Mouse (Mus musculus) c-Kit-positive CD71-negative TER-119-negative erythroid progenitor cells, embryonic 14.5 days (primary cell): ENCODE measurements around the gene Polr2e.
"Not testable (repeated sequence)": the region's sequence is repeated elsewhere in the genome, so short reads cannot be mapped to it uniquely, and the experiment has no call there.

Experiments used
- DNase-seq: peaks from one replicate; pipeline ENCODE4 v3.0.0-alpha.2; 2013; ENCODE audit warnings: low read depth

Polr2e gene

DNA sequence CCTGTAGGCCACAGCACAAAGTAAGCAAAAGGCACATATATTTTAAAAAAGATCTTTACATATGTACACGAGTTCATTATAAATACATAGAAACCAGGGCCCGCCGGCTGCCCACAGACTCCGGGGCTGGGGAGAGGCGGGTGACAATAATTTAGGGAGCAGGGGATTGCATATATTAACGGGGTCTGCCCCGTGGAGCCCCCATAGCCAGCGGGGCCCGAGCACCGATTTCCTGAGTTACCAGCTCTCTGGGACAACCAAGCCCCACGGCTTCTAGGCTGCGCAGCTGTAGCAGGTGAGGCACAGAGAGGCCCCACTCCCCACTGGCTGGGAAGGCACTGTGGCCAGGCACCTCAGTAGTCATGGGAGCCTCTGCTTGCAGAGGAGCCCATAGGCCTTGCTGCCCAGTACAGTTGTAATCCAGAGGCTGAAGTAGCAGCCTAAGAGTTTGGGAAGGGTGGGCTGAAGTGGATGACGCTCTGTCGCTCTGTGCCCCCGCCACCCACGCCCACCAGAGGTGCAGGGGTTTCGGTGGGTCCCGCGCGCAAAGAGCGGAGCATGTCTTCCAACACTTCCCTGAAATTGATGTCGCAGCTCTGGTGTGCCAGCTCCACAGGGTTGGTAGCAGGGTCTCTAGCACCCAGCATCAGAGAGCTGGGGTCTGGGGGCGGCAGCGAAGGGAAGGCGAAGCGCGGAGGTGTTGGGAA is 17.5 kb upstream of the Polr2e start:
- DNase-seq, result no peak

DNA sequence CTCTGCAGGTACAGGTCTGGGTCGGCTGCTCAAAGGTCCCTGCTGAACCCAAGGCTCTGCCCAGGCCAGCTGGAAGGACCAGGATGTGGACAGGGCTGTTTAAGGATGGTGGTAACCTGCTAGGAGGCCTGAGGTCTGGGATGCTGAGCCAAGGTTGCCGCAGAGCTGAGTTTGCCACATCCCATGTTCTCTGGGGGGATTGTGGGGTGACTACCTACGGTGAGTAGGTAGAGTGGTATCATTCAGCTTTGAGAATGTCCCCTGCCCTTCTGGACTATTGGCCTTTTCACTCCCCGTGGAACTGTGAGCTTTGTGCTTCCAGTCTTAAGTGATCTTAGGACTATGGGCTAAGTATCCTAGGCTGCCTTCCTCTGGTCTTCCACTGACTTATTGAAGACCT is 16.9 kb upstream of the Polr2e start:
- DNase-seq, result no peak

DNA sequence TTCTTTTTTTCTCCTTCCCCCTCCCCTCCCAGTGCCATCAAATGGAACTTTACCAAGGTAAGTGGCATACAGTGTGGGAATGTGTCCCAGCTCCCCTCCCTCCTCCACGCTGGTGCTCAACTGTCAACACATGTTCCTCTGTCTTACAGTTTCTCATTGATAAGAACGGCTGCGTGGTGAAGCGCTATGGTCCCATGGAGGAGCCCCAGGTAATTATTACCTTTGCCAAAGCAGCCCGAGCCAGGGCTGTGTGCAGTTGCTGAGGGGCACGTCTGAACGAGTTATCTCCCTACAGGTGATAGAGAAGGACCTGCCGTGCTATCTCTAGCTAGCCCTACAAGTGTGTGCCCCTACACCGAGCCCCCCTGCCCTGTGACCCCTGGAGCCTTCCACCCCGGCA is 16.3 kb upstream of the Polr2e start:
- DNase-seq, result no peak

DNA sequence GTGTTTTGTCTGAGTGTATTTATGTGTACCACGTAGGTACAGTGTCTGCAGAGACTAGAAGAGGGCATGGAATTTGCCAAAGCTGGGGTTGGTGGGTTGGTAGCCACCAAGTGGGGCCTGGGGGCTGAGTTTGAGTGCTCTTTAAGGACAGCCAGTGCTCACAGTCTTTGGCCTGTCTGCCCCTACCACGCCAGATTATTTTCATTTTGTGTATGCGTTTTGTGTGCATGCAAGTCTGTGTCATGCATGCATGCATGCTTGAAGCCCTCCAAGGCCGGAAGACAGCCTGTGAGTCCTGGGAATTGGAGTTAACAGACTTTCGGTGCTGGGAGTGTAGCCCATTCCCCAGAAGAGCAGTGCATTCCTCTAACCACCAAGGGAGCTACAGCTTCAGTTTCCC is 15.8 kb upstream of the Polr2e start:
- no peak for DNase-seq

DNA sequence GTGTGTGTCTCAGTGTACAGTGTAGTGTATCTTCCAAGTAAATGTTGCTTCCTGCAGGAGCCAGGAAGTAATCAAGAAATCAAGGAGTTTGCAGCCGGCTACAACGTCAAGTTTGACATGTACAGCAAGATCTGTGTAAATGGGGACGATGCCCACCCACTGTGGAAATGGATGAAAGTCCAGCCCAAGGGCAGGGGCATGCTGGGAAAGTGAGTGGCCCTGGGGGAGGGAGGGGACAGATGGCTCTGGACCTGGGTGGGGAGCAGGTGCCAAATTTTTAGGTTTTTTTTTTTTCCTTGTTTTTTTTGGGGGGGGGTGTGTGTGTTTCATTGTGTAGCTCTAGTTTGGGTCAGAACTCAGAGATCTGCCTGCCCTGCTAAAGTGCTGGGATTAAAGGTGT is 15.3 kb upstream of the Polr2e start:
- DNase-seq, result not testable (repeated sequence)

DNA sequence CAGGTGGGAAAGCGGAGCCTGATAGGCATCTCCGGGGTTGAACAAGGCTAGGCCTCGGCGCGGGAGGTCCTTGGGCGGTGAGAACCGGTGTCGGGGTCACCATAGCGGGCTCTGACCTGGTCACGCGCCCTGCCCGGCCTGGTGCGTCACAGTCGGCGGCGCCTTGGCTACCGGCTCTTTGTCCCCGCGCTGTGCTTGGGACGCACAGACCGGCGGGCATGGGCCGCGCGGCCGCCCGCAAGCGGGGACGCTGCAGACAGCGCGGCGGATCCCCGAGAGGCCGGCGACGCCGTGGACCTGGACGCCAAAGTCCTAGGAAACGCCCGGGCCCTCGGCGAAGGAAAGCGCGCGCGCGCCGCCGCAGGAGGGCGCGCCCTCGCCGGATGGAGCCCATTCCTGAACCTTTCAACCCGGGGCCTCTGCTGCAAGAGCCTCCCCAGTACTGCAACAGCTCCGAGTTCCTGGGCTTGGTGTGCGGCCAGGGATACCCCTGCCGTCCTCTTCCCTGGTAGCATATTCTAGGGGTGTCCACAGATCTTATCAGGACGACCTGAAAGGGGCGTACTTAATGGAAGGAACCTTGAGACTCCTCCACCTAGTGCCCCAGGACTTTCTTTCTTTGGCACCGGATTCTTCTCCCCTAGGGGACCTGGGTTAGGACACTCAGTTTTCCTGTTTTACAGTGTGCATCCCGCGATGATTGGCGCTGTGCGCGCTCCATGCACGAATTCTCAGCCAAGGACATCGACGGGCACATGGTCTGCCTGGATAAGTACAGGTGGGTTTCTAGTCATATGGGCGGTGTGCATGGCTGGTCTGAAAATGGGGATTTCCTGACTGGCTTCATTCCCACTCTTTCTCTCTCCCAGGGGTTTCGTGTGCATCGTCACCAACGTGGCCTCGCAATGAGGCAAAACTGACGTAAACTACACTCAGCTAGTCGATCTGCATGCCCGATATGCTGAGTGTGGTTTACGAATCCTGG is 14.5 kb upstream of the Polr2e start:
- DNase-seq, result no peak

DNA sequence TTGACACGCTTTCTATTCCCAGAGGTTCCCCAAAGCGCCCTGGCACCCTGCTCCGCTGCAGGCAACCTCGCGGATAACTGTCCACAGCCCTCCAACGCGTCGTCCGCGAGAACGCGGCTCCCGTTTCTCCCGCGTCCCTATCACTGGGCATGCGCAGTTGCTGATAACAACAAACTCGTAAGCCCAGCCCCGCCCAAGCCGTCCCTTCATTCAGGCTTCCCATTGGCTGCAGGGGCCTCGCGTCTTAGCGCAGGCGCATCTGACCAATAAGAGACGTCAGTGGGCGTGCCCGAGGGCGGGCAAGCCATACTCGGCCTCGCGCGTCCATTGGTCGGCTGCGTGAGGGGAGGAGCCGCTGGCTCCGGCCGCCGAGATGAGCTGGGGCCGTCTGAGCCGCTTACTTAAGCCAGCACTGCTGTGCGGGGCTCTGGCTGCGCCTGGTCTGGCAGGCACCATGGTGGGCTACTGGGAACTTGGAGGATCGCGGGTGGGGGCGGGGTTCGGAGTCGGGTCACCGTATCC is 13.7 kb upstream of the Polr2e start:
- peak; percentile 100 for DNase-seq

DNA sequence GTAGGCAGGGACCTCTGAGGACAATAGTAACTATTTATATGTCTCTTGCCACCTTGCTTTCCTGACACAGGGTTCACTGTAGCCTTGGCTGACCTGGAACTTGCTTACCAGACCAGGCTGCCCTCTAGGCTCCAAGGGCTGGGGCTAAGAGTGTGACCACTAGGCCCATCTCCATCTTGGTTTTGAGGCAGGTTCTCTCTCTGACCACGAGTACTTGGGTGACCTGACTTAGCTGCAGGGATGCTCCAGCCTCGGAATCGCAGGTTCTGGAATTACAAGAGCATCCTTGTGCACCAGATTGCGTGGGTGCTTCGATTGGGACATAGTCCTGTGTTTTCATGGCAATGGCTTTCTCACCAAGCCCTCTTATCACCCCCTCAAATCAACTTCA is 12.8 kb upstream of the Polr2e start:
- no peak for DNase-seq

DNA sequence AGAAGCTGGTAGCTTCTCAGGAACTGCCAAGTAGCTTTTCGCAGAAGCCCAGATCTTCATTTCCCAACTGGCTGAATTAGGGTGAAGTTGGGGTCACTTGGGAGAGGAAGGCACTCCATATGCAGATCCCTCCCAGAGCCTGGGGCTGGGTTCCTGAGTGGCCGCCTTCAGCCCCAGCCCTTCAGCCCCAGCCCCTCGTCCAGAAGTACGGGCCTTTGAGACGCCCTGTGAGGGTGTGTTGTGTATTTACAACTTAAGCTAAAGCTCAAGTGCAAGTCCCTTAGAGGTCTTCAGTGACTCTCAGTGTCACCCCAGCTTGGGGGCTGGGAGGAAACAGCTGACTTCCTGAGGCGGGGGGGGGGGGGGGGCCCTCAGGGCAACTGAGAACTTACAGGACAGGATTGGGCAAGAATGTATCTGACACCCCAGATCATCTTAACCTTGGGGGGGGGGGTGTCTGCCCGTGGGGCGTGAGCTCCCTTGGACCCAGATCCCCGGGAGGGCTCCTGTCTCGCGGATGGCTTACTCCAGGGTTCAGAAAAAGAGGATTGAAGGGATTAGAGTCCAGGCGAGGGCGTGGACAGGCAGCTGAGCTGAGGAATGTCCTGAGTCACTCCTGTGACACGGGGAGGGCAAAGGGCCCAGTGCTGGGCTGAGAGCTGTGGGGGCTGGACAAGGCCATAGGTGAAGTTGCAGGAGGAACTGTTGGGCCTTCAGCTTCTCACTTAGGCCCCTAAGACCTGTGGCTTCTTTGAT is 12.2 kb upstream of the Polr2e start:
- DNase-seq, result no peak

DNA sequence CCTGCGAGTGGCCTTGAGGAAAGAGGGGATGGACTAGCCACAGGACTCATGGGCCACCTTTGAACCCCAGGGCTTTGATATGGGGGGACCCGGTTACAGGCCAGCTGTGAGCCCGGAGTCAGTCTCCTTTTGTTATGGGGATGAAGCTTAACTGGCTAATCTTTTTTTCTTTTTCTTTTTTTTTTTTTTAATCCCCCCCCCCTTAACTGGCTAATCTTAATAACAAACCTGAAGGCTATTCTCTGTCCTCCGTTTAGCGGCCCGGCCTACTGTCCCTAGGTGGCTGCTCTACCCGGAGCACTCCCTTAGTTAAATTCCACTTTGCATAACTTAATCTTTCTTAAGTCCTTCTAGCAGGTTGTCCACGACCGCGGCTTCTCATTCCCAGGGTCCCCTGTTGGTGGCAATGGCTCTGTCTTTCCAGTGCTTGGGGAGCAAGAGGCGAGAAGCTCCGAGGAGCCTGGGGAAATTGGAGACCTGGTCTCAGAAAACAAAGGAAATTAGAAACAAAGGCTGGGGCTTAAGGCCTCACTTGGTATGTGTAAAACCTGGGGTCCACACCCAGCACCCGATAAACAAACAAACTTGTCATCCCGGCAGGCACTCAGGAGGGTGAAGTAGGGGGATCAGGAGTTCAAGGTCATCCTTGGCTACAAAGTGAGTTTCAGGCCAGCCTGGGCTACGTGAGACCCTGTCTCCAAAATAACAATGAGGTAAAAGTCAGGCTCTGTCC is 11.5 kb upstream of the Polr2e start:
- no peak for DNase-seq

DNA sequence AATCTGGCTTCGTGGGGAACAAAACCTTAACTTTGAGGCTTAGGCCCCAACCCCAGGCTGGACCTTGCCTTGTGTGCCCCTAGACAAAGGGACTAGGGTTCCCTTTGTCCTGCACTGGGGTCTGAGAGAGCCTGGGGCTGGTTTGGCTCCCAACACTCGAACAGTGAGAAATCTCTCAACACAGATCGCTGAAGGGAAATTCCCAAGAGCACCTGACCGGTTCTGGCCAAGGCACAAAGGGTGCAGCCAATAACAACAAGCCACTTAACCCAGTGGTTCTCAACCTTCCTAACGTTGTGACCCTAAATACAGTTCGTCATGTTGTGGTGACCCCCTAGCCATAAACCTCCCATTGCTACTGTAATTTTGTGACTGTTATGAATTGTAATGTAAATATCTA is 10.6 kb upstream of the Polr2e start:
- no peak for DNase-seq

DNA sequence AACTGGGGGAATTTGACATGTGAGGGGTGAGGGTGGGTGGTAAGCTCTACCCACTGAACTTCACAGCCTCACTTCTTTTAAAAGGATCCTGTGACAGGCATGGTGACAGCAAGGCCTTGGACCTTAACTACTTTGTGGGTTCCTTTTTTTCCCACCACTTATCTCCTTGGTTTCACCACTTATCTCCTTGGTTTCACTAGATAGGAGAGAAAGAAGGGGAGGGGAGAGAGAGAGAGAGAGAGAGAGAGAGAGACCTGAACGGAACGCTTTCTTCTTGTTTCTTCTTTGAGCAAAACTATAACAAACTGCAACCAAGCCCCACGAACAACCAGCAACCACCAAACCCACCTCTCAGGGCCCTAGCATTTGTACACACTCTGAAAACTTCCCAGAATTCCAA is 9.2 kb upstream of the Polr2e start:
- no peak for DNase-seq

DNA sequence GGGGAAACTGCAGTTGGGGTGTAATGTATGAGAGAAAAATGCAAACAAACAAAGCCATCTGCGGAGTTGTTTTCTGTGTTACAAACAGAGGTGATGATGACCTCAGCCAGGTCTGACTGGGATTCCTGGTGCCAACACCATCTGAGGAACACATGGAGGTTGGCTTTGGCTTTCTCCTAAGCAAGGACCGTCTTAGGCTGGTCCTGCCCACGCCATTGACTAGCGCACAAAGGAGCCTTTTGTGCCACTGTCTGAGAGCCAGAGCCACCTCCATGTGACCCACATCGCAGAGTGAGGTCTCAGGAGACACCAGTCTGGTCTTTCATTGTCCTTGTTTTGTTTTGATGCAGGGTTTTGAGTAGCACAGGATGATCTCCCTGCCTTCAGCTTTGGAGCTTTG is 8.8 kb upstream of the Polr2e start:
- no peak for DNase-seq

DNA sequence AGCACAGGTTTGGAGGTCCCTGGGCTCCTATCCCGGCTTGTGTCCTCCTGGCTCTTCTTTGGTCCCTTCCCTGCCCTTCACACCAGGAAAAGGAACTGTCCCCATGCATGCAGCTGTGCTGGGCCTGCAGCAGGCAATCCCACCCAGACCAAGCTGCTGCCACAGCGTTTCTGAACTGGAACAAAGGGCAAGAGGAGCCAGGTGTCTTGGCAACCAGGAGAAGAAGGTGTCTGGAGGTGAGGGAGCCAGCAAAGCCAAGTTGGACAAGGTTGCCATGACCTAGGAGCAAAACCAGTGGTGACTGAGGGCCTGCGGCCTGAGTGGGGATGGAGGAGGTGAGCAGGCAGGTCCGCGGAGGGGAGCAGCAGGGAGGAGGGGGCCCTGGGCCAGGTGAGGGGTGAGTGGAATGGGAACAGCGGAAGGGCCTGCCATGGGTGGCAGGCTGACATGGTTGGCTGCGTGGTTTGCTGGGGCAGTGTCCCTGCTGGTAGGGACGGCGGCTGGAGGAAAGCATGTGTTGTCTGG is 7.5 kb upstream of the Polr2e start, which contains the start of gene Gpx4:
Gpx4 (plus strand) TSS at position 126 of the 525 bp plus-strand sequence.
- no peak for DNase-seq

DNA sequence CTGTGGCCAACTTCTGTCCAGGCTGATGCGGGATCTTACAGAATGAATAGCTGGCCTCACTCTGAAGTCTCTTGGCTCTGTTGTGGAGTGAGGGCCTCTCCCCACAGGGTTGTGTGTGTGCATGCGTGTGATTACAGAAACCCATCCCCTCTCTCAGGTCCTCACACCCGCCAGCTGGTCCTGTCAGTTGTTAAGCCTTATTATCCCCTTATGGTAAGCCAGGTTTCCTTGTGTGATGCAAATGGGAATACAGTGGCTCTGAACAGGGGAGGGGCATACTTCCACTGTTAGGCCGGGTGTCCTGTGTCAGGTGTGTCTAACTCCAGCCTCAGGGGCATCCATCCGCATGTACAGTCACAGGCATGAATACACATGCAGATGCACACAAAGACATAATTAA is 6.2 kb upstream of the Polr2e start:
- DNase-seq, result no peak

DNA sequence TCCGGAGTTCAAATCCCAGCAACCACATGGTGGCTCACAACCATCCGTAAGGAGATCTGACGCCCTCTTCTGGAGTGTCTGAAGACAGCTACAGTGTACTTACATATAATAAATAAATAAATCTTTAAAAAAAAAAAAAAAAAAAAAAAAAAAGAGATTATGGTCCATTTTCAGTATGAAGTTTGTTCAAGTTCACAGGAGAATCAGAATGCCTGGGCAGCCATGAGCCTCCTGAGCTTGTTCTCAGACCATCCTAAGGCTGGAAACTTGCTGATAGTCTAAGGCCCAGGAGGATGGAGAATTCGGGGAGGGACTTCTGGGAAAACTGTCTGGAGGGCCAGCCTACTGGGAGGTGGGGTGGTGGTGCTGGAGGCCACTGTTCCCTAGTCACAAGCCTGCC is 5.8 kb upstream of the Polr2e start:
- DNase-seq, result not testable (repeated sequence)

DNA sequence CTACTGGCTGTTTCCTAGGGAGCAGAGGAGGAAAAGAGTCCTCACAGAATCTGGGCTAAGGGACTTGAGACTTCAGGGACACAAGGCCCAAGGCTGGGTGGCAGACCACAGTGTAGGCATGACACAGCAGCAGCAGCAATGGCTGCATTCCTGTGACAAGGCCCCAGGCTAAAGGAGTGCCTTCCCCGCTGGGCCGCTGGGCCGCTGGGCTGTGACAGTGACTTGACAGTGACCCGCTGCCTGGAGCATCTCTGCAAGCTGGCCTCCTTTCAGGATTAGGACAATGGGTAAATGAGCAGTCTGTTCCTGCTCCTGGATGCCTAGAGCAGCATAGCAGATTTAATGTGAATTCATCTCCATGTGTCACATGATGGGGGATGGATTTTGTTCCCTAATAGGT is 4.5 kb upstream of the Polr2e start:
- no peak for DNase-seq

DNA sequence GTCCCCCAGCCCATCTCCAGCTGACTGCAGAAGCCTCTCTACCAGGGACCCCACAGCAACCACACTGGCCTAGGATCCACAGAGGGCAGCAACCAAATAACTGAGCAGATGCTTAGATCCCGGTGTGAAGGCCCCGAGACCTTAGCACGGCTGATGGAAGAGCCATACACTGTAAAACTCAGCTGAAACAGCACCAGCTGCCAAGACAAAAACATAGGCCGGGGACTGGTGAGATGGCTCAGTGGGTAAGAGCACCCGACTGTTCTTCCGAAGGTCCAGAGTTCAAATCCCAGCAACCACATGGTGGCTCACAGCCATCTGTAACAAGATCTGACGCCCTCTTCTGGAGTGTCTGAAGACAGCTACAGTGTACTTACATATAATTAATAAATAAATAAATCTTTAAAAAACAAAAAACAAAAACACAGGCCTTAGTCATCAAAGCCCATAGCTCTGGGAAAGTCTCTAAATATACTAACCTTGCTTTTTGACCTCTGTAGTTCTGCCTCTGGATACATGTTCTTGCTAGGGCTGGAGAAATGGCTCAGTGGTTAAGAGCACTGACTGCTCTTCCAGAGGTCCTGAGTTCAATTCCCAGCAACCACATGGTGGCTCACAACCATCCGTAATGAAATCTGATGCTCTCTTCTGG is 1.9 kb upstream of the Polr2e start:
- not testable (repeated sequence) for DNase-seq

DNA sequence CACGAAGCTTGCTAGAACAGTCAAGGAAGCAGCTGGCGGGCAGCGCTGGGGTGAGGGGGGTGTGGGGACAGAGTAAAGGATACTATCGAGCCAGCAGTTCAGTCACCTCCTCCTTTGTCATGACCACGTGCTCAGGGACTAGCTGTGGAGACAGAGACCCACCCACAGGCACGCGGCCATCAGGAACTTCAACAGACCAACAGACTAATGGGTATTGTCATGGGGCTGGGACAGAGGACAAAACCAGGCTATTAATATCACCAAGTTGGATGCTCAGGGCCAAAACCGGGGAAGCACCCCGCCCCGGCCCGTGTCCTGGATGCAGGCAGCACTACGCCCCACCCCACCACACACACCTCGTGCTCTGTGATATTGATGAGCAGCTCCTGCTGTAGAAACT is 2.8 kb downstream of the Polr2e start:
- no peak for DNase-seq

DNA sequence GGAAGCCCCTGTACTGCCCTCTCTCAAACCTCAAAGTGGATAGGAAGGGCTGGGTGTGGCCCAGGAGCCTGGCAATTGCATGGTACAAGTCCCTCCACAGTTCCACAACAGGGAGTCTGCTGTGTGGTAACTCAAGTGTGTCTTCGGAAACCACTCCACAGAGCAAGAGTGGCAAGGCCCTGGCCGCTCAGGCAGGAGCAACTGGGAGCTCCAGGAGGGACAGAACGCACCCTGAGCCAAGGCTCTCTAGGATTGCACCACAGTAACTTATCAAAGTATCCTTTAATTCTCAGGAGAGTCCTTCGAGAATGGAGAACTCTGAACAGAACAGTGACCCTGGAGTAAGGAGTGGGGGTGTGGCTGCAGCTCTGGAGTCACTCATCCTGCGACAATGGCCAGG is 3.9 kb downstream of the Polr2e start:
- DNase-seq, result no peak

DNA sequence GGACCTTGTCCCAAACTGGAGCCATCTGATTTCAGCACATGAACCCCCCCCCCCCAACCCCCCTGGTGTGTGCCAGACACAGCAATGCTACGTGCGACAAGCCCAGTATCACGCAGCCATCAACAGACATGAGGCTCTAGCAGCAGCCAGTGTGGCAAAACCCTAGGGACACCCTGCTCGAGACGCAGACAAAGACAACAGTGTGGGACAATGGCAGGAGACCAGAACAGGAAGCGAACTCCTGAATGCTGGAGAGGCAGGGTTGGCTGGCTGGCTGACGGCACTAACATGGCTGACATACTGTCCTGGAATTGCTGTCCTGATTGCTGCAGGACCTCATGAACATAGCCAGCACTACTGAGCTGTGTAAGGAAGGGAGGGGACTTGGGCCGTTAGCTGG is 4.4 kb downstream of the Polr2e start:
- no peak for DNase-seq
